Mouse (Mus musculus) cerebellum, adult 8-10 months (tissue): Measurements from ENCODE around the gene Mcpt2.
"Not testable (repeated sequence)": the region's sequence is repeated elsewhere in the genome, so short reads cannot be mapped to it uniquely, and the experiment has no call there.

Experiments used
- DNase-seq: peaks from one replicate; pipeline ENCODE4 v3.0.0; 2022

Mcpt2 gene

GRCm38 (mm10) chr14:56041792-56042191 lies at the start of gene Mcpt2:
Gene Mcpt2 (plus strand): TSS chr14:56042041.
- DNase-seq, result not testable (repeated sequence)

GRCm38 (mm10) chr14:56013147-56013546 lies 28.7 kb upstream of the Mcpt2 start:
- no peak for DNase-seq

DNA sequence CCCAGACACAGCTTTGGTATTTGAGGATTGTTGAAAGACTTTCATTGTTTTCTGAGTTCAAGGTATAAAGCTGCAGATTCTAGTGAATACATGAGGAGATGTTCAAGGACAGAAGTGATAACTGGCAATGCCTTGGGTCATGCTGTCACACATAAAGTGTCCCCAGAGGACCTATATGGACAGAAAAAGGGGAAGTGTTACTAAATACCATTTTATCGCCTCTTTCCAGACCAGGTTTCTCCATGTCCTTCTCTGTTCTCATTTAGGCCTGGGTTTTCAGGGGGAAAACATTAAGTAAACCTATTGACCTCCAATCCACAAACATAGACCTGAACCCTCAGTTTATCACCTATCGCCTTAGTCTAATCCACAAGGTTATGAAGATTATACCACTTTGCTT lies 27.9 kb upstream of the Mcpt2 start:
- DNase-seq, result no peak

GRCm38 (mm10) chr14:56017671-56018070 lies 24.2 kb upstream of the Mcpt2 start, which contains the start of gene Mcpt1:
Gene Mcpt1 (plus strand): TSS chr14:56017971.
- DNase-seq, result not testable (repeated sequence)

- no peak for DNase-seq
Observed at GRCm38 (mm10) chr14:56019446-56019845, 22.4 kb upstream of the Mcpt2 start.

DNA sequence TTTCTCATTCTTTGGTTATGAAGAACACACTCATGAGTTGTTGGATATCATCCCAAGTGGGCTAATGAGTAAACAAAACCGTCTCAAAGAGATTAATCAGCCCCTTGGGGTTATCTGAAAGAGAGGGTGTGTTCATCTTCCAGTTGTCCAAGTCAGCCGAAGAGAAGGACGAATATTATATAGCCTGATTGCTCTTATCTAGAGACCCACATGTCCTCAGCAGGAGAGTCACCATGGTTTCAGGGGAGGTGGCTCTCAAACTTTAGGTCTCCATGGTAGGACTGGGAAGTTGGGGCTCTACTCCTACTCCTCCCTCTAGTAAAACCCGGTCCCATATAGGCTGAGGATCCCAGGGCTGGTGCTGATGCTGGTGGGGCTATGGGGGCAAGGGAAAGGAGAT lies 20.5 kb upstream of the Mcpt2 start:
- not testable (repeated sequence) for DNase-seq

DNA sequence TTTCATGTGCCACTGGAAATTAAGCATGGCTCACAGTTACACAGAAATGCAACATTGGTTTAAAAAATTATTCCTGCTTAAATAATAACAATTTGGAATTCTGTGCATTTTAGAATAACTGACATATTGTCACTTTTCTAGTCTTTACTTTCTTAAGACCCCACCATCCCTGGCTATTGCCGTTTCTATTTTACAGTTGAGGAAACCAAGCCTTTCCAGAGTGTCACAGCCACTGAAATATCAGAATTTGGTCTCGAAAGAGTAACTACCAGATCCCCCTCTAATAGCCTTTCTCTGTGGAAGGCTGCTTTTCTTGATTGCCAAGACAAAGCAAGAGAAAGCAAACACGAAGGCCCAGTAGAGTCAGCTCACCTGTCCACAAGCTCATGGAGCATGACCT lies 11.4 kb upstream of the Mcpt2 start, which contains the start of gene Mcpt9:
Mcpt9 (minus strand) TSS at position 101 of the 400 bp plus-strand sequence.
- not testable (repeated sequence) for DNase-seq

- DNase-seq, result no peak
Observed at GRCm38 (mm10) chr14:56034433-56034832, 7.4 kb upstream of the Mcpt2 start.

- DNase-seq, result no peak
Observed at GRCm38 (mm10) chr14:56055408-56055807, 13.6 kb downstream of the Mcpt2 start.

DNA sequence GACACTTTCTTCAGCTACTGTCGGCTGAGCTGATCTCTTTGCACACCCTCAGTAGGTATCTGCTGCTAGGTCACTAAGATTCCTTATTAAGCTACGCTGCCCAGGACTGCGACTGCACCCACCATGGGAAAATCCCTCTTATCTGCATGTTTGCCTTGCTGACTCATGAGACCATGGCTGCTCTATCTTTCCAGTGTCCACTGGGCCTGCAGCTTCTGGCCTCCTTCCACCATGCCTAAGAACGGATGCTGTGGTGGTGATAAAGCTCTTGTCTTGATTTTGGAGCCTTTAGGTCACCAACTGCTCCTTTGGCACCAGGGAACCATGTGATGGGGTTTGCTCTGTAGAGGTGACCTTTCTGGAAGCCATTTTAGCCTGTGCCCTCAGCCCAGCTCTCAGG lies 15.9 kb downstream of the Mcpt2 start:
- DNase-seq, result no peak

DNA sequence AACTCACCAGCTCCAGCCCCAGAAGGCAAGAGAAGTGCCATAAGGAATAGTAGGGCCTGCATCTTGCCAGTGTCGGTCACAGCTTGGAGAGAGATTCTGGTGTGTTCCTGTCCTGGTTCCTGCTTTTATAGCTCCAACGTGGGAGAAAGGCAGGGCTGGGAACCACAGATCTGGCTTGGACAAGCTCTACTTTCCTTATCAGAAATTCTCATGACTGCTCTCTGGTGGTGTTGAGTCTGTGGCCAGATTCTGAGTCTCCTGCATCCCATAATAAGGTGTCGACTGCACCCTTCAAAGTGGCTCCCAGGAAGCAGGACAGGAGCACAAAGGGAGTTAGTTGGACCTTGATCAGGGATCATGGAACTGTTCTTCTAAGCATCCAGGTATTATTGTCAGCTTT lies 20.4 kb downstream of the Mcpt2 start, which contains the start of gene Mcpt4:
Mcpt4 (minus strand) TSS at position 101 of the 400 bp plus-strand sequence.
- DNase-seq, result not testable (repeated sequence)

DNA sequence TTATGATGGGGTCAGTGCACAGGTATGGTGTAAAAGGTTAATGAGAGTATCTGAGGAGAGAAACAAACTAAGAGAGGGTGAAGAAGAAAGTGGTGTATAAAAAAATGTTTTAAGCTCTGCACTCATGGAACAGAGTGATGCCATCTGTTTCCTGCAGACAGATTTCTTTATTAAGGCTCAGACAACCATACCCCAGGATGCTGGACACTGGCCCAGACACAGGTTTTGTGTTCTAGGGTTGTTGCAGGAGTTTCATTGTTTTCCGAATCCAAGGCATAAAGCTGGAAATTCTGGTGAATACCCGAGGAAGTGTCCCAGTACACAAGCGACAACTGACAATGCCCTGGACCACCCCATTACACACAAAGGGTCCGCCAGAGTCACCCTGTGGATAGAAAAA lies 40.2 kb downstream of the Mcpt2 start:
- peak; percentile 35 for DNase-seq

DNA sequence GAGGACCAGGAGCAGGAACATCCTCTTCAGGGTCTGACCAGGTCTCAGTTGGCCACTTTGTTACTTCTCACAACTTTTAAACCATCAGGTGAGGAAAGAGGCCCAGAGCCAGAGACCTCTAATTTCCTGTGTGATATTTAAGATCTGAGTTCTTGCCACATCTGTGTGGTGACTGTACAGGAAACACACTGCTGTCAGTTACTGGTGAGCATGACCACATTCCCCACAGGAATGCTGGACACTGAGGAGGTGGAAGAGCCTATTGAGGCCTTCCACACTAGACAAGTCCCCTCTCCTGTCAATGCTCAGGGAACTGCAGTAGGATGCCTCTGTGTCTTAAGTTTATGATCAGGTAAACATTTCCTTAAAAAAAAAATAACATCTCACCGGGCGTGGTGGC lies 43.3 kb downstream of the Mcpt2 start, which contains the start of gene Mcpt8:
Mcpt8 (minus strand) TSS at position 107 of the 400 bp plus-strand sequence.
- no peak for DNase-seq

- DNase-seq, result no peak
Observed at GRCm38 (mm10) chr14:56086711-56087110, 44.9 kb downstream of the Mcpt2 start.

DNA sequence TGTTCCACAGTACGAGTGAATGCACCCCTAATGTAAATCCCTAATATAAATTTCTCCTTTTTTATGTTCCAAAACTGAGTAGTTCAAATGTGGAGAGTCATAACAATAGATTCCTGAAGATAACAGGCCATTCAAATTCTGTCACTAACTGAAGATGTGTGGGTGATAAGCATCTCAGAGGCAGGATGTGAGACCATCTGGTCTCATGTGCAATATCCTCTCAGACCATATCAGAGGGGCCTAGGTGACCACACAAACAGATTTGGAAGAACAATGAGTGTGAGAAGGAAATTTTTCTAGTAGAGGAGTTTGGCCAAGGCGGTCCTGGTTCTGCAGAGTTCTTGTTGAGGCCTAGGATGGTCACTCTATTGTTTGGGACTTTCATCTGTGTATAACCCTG lies 51.5 kb downstream of the Mcpt2 start:
- DNase-seq, result no peak
